8 mouse cellular contexts compared by ENCODE assay signal in the genomic region with DNA sequence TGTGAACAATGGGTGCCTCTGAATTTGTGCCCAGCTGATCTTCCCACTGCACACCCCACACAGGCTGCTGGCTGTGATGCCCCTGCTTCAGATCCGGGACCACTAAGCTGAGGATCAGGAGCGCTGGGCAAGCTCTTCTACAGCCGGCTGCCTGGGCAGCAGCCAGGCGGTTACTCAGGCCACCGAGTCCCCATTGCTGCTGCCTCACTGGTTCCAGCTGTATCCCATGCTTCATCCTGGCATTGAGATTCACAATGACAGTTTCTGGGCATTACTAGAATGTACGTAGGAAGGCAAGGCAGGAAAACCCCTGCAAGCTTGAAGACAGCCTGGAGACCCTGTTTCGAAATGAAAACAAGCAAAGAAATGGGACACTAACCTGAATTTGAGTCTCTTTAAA.
DNase-seq lines count a peak whose midpoint lies in the region; ATAC-seq and TF ChIP-seq lines count a peak whose summit lies in the region.

No protein-coding gene starts in this region.

- no peak for TF ChIP-seq EP300 in liver, embryonic 14.5 days (IDR thresholded peaks at IDR 0.05; ENCODE audit: low read depth)

- WGBS in kidney, embryonic 14.5 days: 50% methylated on average over 7 of the region's 7 CpGs
- 56% methylated on average over 7 of the region's 7 CpGs for WGBS in embryonic facial prominence, embryonic 12.5 days
- 32% methylated on average over 7 of the region's 7 CpGs for WGBS in hindbrain, embryonic 13.5 days
- WGBS in liver, embryonic 14.5 days (ENCODE audit: insufficient replicate concordance): 73% methylated on average over 7 of the region's 7 CpGs

- H3K4me2 ChIP-seq in kidney, embryonic 14.5 days (replicated peaks; ENCODE audit: low read depth, low read length): peak overlapping the region; percentile 40
- H3K4me2 ChIP-seq in embryonic facial prominence, embryonic 12.5 days (replicated peaks): peak overlapping the region; percentile 51
- peak overlapping the region; percentile 67 for H3K4me2 ChIP-seq in hindbrain, embryonic 13.5 days
- H3K4me2 ChIP-seq in liver, embryonic 14.5 days (ENCODE audit: low read depth): peak overlapping the region; percentile 53

- H3K4me3 ChIP-seq in kidney, embryonic 14.5 days (ENCODE audit: low read length): peak overlapping the region; percentile 20
- H3K4me3 ChIP-seq in embryonic facial prominence, embryonic 12.5 days: peak overlapping the region; percentile 35
- H3K4me3 ChIP-seq in hindbrain, embryonic 13.5 days: peak overlapping the region; percentile 36
- no peak overlapping the region for H3K4me3 ChIP-seq in liver, embryonic 14.5 days (ENCODE audit: insufficient read depth in 1 of 2, low read depth in 2 of 2, low read length in 2 of 2)

- H3K36me3 ChIP-seq in kidney, embryonic 14.5 days (ENCODE audit: control insufficient read depth, insufficient read depth, low read length): no peaks in the 10 kb centered on the region
- H3K36me3 ChIP-seq in embryonic facial prominence, embryonic 12.5 days: no peaks in the 10 kb centered on the region
- H3K36me3 ChIP-seq in hindbrain, embryonic 13.5 days: no peaks in the 10 kb centered on the region
- no peaks in the 10 kb centered on the region for H3K36me3 ChIP-seq in liver, embryonic 14.5 days (replicated peaks; ENCODE audit: control insufficient read depth, insufficient read depth, low read depth)

- ATAC-seq in kidney, embryonic 14.5 days (ENCODE audit: low FRiP score, low TSS enrichment): no peak
- no peak for ATAC-seq in embryonic facial prominence, embryonic 12.5 days (ENCODE audit: insufficient number of reproducible peaks, insufficient read depth, low FRiP score, low TSS enrichment)
- ATAC-seq in hindbrain, embryonic 13.5 days (ENCODE audit: low FRiP score): peak; percentile 41
- ATAC-seq in liver, embryonic 14.5 days (ENCODE audit: insufficient read depth): no peak

- H3K9ac ChIP-seq in kidney, embryonic 14.5 days (ENCODE audit: low read depth, low read length): peak overlapping the region; percentile 52
- peak overlapping the region; percentile 60 for H3K9ac ChIP-seq in embryonic facial prominence, embryonic 12.5 days
- peak overlapping the region; percentile 80 for H3K9ac ChIP-seq in hindbrain, embryonic 13.5 days
- H3K9ac ChIP-seq in liver, embryonic 14.5 days (replicated peaks): no peak overlapping the region

- H3K27ac ChIP-seq in kidney, embryonic 14.5 days (ENCODE audit: low read depth, low read length): peak overlapping the region; percentile 3; the same call in 1 of the 2 replicates
- H3K27ac ChIP-seq in embryonic facial prominence, embryonic 12.5 days: peak overlapping the region; percentile 33
- H3K27ac ChIP-seq in hindbrain, embryonic 13.5 days: peak overlapping the region; percentile 95
- H3K27ac ChIP-seq in liver, embryonic 14.5 days: no peak overlapping the region

- no peaks in the 10 kb centered on the region for H3K9me3 ChIP-seq in kidney, embryonic 14.5 days (ENCODE audit: control insufficient read depth, low read length)
- H3K9me3 ChIP-seq in embryonic facial prominence, embryonic 12.5 days: no peaks in the 10 kb centered on the region
- 0 out of 2 replicates have a peak, but pooled peaks cover 5% of the 10 kb centered on the region for H3K9me3 ChIP-seq in hindbrain, embryonic 13.5 days
- H3K9me3 ChIP-seq in liver, embryonic 14.5 days (ENCODE audit: control insufficient read depth, low read length): no peaks in the 10 kb centered on the region

- TF ChIP-seq CTCF in liver, embryonic 14.5 days (IDR thresholded peaks at IDR 0.05; ENCODE audit: low read depth): no peak

- no peak for DNase-seq in kidney, postnatal 25 days
- no peak for DNase-seq in liver, embryonic 14.5 days (ENCODE audit: low read depth in 3 of 3, low spot score in 3 of 3)
- peak; percentile 30 for DNase-seq in retina, postnatal 7 days (ENCODE audit: low read depth, low spot score)
- no peak for DNase-seq in B cell, adult 2 months
- no peak for DNase-seq in embryo, embryonic 10 days (ENCODE audit: low spot score)

- H3K27me3 ChIP-seq in kidney, embryonic 14.5 days (ENCODE audit: control insufficient read depth, insufficient read depth, low read length): no peaks in the 10 kb centered on the region
- no peaks in the 10 kb centered on the region for H3K27me3 ChIP-seq in embryonic facial prominence, embryonic 12.5 days
- H3K27me3 ChIP-seq in hindbrain, embryonic 13.5 days: no peaks in the 10 kb centered on the region
- H3K27me3 ChIP-seq in liver, embryonic 14.5 days (ENCODE audit: control insufficient read depth, insufficient read depth, low read length): no peaks in the 10 kb centered on the region

- H3K4me1 ChIP-seq in kidney, embryonic 14.5 days (ENCODE audit: control insufficient read depth, insufficient read depth, low read length): peaks cover 9% of the 10 kb centered on the region
- peaks cover 17% of the 10 kb centered on the region for H3K4me1 ChIP-seq in embryonic facial prominence, embryonic 12.5 days
- peaks cover 26% of the 10 kb centered on the region for H3K4me1 ChIP-seq in hindbrain, embryonic 13.5 days (replicated peaks)
- H3K4me1 ChIP-seq in liver, embryonic 14.5 days (replicated peaks; ENCODE audit: control insufficient read depth in 2 of 2, insufficient read depth in 2 of 2, low read length in 1 of 2): peaks cover 3 to 11% of the 10 kb centered on the region in 2 experiments; a peak in 2 of 4 replicates

Comparison
In these comparisons a context has a peak if more than half of its experiments do, and no peak if none do; other contexts are left out.
1. H3K4me3 ChIP-seq: peak in kidney, embryonic 14.5 days (single experiment), embryonic facial prominence, embryonic 12.5 days (single experiment) and hindbrain, embryonic 13.5 days (single experiment); none in liver, embryonic 14.5 days (0 of 2).
2. Peak in every context shown above with its lines, with median percentiles within 50 percentile points of each other: H3K4me2 ChIP-seq.